Mouse (Mus musculus): Measurements from ENCODE around the gene Tssk2. TPM values are rescaled to one million over a fixed set of nuclear protein-coding genes. Genes with fewer than 3 reads are reported as not detected.

Tssk2 gene
- polyA plus RNA-seq, 2 experiments = not detected

DNA sequence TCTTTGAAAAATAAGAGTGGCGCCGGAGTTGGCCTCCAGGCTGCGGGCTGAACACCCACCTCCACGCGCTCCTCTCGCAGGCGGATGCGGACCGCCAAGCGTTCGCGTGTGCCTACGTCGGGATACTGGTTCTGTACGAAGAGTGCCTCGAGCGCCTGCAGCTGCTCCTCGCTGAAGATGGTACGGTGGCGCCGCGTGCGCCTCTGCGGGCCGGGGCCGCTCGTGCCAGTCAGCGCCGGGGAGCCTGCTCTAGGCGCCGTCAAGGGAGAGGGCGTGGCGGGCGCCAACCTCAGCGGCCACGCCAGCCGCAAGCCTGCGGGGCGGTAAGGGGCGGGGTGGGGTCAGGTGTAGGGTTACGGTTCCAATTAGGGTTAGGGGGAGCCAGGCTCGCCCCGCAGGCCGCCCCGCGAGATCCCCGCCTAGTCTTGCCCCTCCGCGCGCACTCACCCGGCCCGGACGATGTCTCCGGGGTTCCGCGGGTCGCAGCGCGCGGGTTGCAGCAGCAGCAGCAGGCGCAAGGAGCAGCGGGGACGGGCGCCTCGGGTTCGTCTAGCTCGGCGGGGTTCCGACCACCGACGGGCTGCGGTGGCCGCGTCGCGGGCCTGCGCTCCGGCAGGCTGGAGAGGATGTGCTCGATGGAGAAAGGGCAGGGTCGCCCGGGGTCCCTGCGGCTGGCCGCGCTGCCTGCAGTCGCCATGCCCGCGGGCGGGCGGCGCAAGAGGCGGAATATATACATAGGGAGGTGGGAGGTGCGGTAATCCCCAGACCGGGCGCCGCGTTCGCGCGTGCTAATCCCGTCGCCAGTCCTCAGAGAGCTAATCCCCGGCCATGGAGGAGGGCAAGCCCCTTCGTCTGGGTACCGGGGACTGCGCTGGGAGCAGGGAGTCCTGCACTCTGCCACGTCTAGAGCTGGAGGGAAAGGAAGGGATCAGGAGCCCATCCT lies 16.1 kb downstream of the Tssk2 start, which contains the start of gene Gsc2:
Gene Gsc2 (minus strand): TSS at position 753 of the 943 bp plus-strand sequence.
- Histone ChIP-seq H3K4me2 (ENCODE audit: low read depth) (peak within 1 kb of the TSS; percentile 57), H3K36me3 (replicated peaks; ENCODE audit: control insufficient read depth, insufficient read depth, low read depth) (no peaks in the 10 kb centered on the region), H3K27ac (no peak within 1 kb of the TSS), H3K9me3 (ENCODE audit: control insufficient read depth, low read length) (no peaks in the 10 kb centered on the region), H3K4me3 (ENCODE audit: insufficient read depth in 1 of 2, low read depth in 2 of 2, low read length in 2 of 2) (peak within 1 kb of the TSS in 1 of 2 experiments; percentile 43; a peak in 3 of 4 replicates), H3K4me1 (replicated peaks; ENCODE audit: control insufficient read depth in 2 of 2, insufficient read depth in 2 of 2, low read length in 1 of 2) (peaks cover 3 to 9% of the 10 kb centered on the region in 2 experiments; a peak in 2 of 4 replicates), H3K9ac (replicated peaks) (no peak within 1 kb of the TSS), H3K27me3 (ENCODE audit: control insufficient read depth, insufficient read depth, low read length) (peaks cover 51% of the 10 kb centered on the region)
- no peak for ATAC-seq (ENCODE audit: insufficient read depth)
- 1% methylated on average over 105 of the region's 106 CpGs for WGBS (ENCODE audit: insufficient replicate concordance)
- no peak for TF ChIP-seq EP300 (IDR thresholded peaks at IDR 0.05; ENCODE audit: low read depth)
- no peak for TF ChIP-seq CTCF (IDR thresholded peaks at IDR 0.05; ENCODE audit: low read depth)
- no peak for DNase-seq (ENCODE audit: low read depth in 3 of 3, low spot score in 3 of 3)

DNA sequence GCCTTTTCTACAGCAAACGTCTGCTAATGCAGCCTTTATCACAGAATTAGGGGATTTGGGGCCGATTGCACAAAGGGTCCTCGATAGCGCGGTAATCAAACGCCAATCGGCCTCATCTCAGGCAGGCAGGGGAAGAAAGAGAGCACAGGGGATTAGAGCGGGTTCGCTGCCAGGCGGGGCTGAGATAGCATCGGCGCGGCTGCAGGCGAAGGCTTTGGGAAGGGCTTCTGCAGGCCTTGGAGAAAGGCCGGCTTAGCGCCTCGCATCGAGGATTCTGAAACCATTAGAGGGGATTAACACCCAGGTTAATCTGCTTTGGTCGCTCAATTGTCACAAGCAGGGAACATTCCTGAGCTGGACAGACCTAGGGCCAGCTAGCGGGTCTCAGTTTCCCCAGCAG lies 22.1 kb downstream of the Tssk2 start:
- H3K4me3 ChIP-seq (ENCODE audit: insufficient read depth in 1 of 2, low read depth in 2 of 2, low read length in 2 of 2) = no peak overlapping the region
- peaks cover 9 to 16% of the 10 kb centered on the region in 2 experiments; a peak in 3 of 4 replicates for H3K4me1 ChIP-seq (replicated peaks; ENCODE audit: control insufficient read depth in 2 of 2, insufficient read depth in 2 of 2, low read length in 1 of 2)
- ATAC-seq (ENCODE audit: insufficient read depth) = no peak
- no peak overlapping the region for H3K27ac ChIP-seq
- no peak overlapping the region for H3K9ac ChIP-seq (replicated peaks)
- H3K4me2 ChIP-seq (ENCODE audit: low read depth) = peak overlapping the region; percentile 86
- peaks cover 12% of the 10 kb centered on the region for H3K27me3 ChIP-seq (ENCODE audit: control insufficient read depth, insufficient read depth, low read length)
- TF ChIP-seq EP300 (IDR thresholded peaks at IDR 0.05; ENCODE audit: low read depth) (no peak), CTCF (IDR thresholded peaks at IDR 0.05; ENCODE audit: low read depth) (no peak)
- H3K9me3 ChIP-seq (ENCODE audit: control insufficient read depth, low read length) = no peaks in the 10 kb centered on the region
- WGBS (ENCODE audit: insufficient replicate concordance) = 25% methylated on average over 20 of the region's 20 CpGs
- H3K36me3 ChIP-seq (replicated peaks; ENCODE audit: control insufficient read depth, insufficient read depth, low read depth) = peaks cover 2% of the 10 kb centered on the region; the same call in 1 of the 2 replicates
- DNase-seq (ENCODE audit: low read depth in 3 of 3, low spot score in 3 of 3) = no peak

DNA sequence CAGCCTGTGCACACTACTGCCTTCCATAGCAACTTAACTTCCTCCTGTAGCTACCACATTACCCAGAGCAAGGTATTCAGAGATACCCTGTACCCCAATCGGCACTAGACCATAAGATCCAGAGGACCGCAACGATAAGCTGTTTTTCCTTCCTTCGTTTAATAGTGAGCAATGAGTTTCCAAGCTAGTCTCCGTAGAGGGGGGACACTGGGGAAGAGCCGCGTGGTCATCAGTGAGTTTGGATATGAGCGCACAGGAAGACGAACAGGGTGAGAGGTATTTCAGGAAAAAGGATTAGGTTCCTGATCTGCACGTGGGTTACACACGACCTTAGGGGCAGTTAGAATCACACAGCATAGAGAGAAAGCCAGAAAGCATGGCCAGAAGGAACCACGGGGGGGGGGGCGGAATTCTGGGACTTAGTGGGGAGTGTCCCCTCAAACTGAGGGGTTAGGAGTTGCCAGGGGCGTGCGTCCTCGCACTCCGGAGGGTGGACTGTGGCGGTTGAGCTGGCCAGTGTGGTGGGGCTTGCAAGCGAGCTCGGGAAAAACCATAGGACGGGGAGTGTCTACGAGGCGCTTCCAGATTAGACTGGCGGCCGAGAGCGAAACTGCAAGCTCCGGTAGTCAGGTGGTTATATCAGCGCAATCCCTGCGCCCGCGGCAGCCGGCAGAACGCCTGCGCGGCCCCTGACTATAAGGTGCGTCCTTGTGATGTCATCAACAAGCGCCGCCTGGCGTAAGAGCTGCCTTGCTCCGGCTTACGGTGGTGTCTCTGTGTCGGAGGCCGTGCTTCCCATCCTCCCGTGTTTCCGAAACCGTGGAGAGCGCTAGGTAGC lies 23.1 kb downstream of the Tssk2 start:
- TF ChIP-seq CTCF (IDR thresholded peaks at IDR 0.05; ENCODE audit: low read depth) (peak; percentile 80), EP300 (IDR thresholded peaks at IDR 0.05; ENCODE audit: low read depth) (peak; percentile 27; the same call in 1 of the 2 replicates)
- peak overlapping the region; percentile 87 for H3K27ac ChIP-seq
- peak overlapping the region; percentile 87 to 92 for H3K4me3 ChIP-seq (ENCODE audit: insufficient read depth in 1 of 2, low read depth in 2 of 2, low read length in 2 of 2)
- ATAC-seq (ENCODE audit: insufficient read depth) (peak; percentile 89), DNase-seq (ENCODE audit: low read depth in 3 of 3, low spot score in 3 of 3) (peak; percentile 93 to 95 (median 93))
- peaks cover 2% of the 10 kb centered on the region for H3K27me3 ChIP-seq (ENCODE audit: control insufficient read depth, insufficient read depth, low read length)
- peaks cover 7% of the 10 kb centered on the region; the same call in 1 of the 2 replicates for H3K36me3 ChIP-seq (replicated peaks; ENCODE audit: control insufficient read depth, insufficient read depth, low read depth)
- peak overlapping the region; percentile 86 for H3K4me2 ChIP-seq (ENCODE audit: low read depth)
- H3K9me3 ChIP-seq (ENCODE audit: control insufficient read depth, low read length) = no peaks in the 10 kb centered on the region
- 1% methylated on average over 47 of the region's 47 CpGs for WGBS (ENCODE audit: insufficient replicate concordance)
- peaks cover 9 to 16% of the 10 kb centered on the region in 2 experiments; a peak in 3 of 4 replicates for H3K4me1 ChIP-seq (replicated peaks; ENCODE audit: control insufficient read depth in 2 of 2, insufficient read depth in 2 of 2, low read length in 1 of 2)
- H3K9ac ChIP-seq (replicated peaks) = peak overlapping the region; percentile 93

DNA sequence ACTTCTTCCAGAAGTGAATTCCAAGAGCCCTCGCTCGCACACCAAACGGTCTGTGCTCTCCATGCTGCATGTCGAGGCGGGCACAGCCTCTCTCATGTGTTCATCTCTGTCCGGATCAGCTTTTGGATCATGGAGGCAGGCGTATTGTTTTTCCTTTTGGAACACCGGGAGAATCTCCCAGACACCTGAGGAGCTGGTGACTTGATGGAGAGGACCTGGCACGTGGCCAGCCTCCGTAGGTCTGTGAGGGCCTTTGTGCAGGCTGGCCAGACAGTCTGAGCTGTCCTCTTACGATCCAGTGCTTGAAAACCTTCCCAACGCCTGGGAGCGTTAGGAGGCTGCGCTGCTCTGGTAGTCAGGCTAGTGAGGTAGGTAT lies 23.7 kb downstream of the Tssk2 start:
- H3K36me3 ChIP-seq (replicated peaks; ENCODE audit: control insufficient read depth, insufficient read depth, low read depth) = peaks cover 7% of the 10 kb centered on the region; the same call in 1 of the 2 replicates
- no peaks in the 10 kb centered on the region for H3K9me3 ChIP-seq (ENCODE audit: control insufficient read depth, low read length)
- H3K4me3 ChIP-seq (ENCODE audit: insufficient read depth in 1 of 2, low read depth in 2 of 2, low read length in 2 of 2) = peak overlapping the region; percentile 87 to 92
- under 1% methylated on average over 14 of the region's 14 CpGs for WGBS (ENCODE audit: insufficient replicate concordance)
- peak overlapping the region; percentile 86 for H3K4me2 ChIP-seq (ENCODE audit: low read depth)
- DNase-seq (ENCODE audit: low read depth in 3 of 3, low spot score in 3 of 3) (no peak), ATAC-seq (ENCODE audit: insufficient read depth) (peak; percentile 36)
- TF ChIP-seq CTCF (IDR thresholded peaks at IDR 0.05; ENCODE audit: low read depth) (no peak), EP300 (IDR thresholded peaks at IDR 0.05; ENCODE audit: low read depth) (no peak)
- peaks cover 9 to 16% of the 10 kb centered on the region in 2 experiments; a peak in 3 of 4 replicates for H3K4me1 ChIP-seq (replicated peaks; ENCODE audit: control insufficient read depth in 2 of 2, insufficient read depth in 2 of 2, low read length in 1 of 2)
- peak overlapping the region; percentile 93 for H3K9ac ChIP-seq (replicated peaks)
- no peaks in the 10 kb centered on the region; the same call in 1 of the 2 replicates for H3K27me3 ChIP-seq (ENCODE audit: control insufficient read depth, insufficient read depth, low read length)
- peak overlapping the region; percentile 43 for H3K27ac ChIP-seq

Data from liver, embryonic 14.5 days (tissue).